Mouse (Mus musculus): ENCODE results near the gene Vstm4. TPM values are rescaled to one million over a fixed set of nuclear protein-coding genes. Genes with fewer than 3 reads are reported as not detected.
A peak's percentile ranks its signal among the peaks of the same experiment; 100 is the strongest.

Vstm4 gene
- total RNA-seq, 2 experiments from 2014 or later, result 1.7 to 3.3 TPM

- intact Hi-C loops (cut with DNase I), result no loop called here
- no peak overlapping the region for H3K27ac ChIP-seq
- DNase-seq, result no peak
- TF ChIP-seq CTCF (IDR thresholded peaks at IDR 0.05), result no peak
- H3K4me3 ChIP-seq, result no peak overlapping the region
Measured at GRCm38 (mm10) chr14:32917919-32918318, 61.4 kb downstream of the Vstm4 start.

- no peak for DNase-seq
- no peak overlapping the region for H3K4me3 ChIP-seq
- intact Hi-C loops (cut with DNase I), result no loop called here
- no peak for TF ChIP-seq CTCF (IDR thresholded peaks at IDR 0.05)
- no peak overlapping the region for H3K27ac ChIP-seq
Measured at GRCm38 (mm10) chr14:32923871-32924270, 67.3 kb downstream of the Vstm4 start.

- no peak for TF ChIP-seq CTCF (IDR thresholded peaks at IDR 0.05)
- H3K27ac ChIP-seq, result no peak overlapping the region
- intact Hi-C loops (cut with DNase I), result no loop called here
- DNase-seq, result no peak
- no peak overlapping the region for H3K4me3 ChIP-seq
Measured at GRCm38 (mm10) chr14:32931709-32932108, 75.2 kb downstream of the Vstm4 start.

GRCm38 (mm10) chr14:32932220-32932619 lies 75.7 kb downstream of the Vstm4 start:
- no peak overlapping the region for H3K4me3 ChIP-seq
- no peak for TF ChIP-seq CTCF (IDR thresholded peaks at IDR 0.05)
- H3K27ac ChIP-seq, result peak overlapping the region; percentile 24; the same call in 1 of the 2 replicates
- intact Hi-C loops (cut with DNase I), result no loop called here
- no peak for DNase-seq

GRCm38 (mm10) chr14:32934064-32934463 lies 77.5 kb downstream of the Vstm4 start:
- TF ChIP-seq CTCF (IDR thresholded peaks at IDR 0.05), result no peak
- DNase-seq, result no peak
- intact Hi-C loops (cut with DNase I), result no loop called here
- Histone ChIP-seq H3K27ac (no peak overlapping the region), H3K4me3 (no peak overlapping the region)

- no peak overlapping the region for H3K4me3 ChIP-seq
- DNase-seq, result no peak
- no peak overlapping the region for H3K27ac ChIP-seq
- no peak for TF ChIP-seq CTCF (IDR thresholded peaks at IDR 0.05)
- intact Hi-C loops (cut with DNase I), result no loop called here
Measured at GRCm38 (mm10) chr14:32939217-32939616, 82.7 kb downstream of the Vstm4 start.

- DNase-seq, result peak; percentile 49
- intact Hi-C loops (cut with DNase I), result no loop called here
Measured at GRCm38 (mm10) chr14:32947512-32947911, 91.0 kb downstream of the Vstm4 start.

GRCm38 (mm10) chr14:32950312-32951301 lies 94.1 kb downstream of the Vstm4 start:
- TF ChIP-seq CTCF (IDR thresholded peaks at IDR 0.05), result no peak
- Histone ChIP-seq H3K4me3 (peak overlapping the region; percentile 13; the same call in 1 of the 2 replicates), H3K27ac (peak overlapping the region; percentile 67)
- peak; percentile 78 for DNase-seq
- intact Hi-C loops (cut with DNase I), result no loop called here

More at GRCm38 (mm10) chr14:32947512-32947911, 91.0 kb downstream of the Vstm4 start:
- Histone ChIP-seq H3K27ac (peak overlapping the region; percentile 88), H3K4me3 (no peak overlapping the region)
- TF ChIP-seq CTCF (IDR thresholded peaks at IDR 0.05), result no peak

- TF ChIP-seq CTCF (IDR thresholded peaks at IDR 0.05), result no peak
- no peak overlapping the region for H3K27ac ChIP-seq
- no peak overlapping the region for H3K4me3 ChIP-seq
- intact Hi-C loops (cut with DNase I), result no loop called here
- DNase-seq, result peak; percentile 57
Measured at GRCm38 (mm10) chr14:32956486-32956885, 99.9 kb downstream of the Vstm4 start.

- intact Hi-C loops (cut with DNase I), result no loop called here
- no peak for TF ChIP-seq CTCF (IDR thresholded peaks at IDR 0.05)
- Histone ChIP-seq H3K4me3 (no peak overlapping the region), H3K27ac (no peak overlapping the region)
- DNase-seq, result no peak
Measured at GRCm38 (mm10) chr14:32958671-32959070, 102.1 kb downstream of the Vstm4 start.

GRCm38 (mm10) chr14:32960481-32960880 lies 103.9 kb downstream of the Vstm4 start:
- peak; percentile 92 for TF ChIP-seq CTCF (IDR thresholded peaks at IDR 0.05)
- intact Hi-C loops (cut with DNase I), result loop anchor here (1.0 to 5.0 kb wide), 3 partner anchors 103 to 348 kb away; partner anchors contain the start of gene Vstm4
- no peak overlapping the region for H3K27ac ChIP-seq
- H3K4me3 ChIP-seq, result no peak overlapping the region
- peak; percentile 76 for DNase-seq

GRCm38 (mm10) chr14:32964742-32965141 lies 108.2 kb downstream of the Vstm4 start:
- no peak for TF ChIP-seq CTCF (IDR thresholded peaks at IDR 0.05)
- intact Hi-C loops (cut with DNase I), result loop anchor here (5.0 kb wide), 2 partner anchors 107 to 352 kb away; partner anchors contain the start of gene Vstm4
- no peak for DNase-seq
- Histone ChIP-seq H3K4me3 (no peak overlapping the region), H3K27ac (no peak overlapping the region)

- intact Hi-C loops (cut with DNase I), result no loop called here
- no peak overlapping the region for H3K27ac ChIP-seq
- DNase-seq, result no peak
- no peak for TF ChIP-seq CTCF (IDR thresholded peaks at IDR 0.05)
- H3K4me3 ChIP-seq, result no peak overlapping the region
Measured at GRCm38 (mm10) chr14:32970700-32971099, 114.1 kb downstream of the Vstm4 start.

Data from gastrocnemius, adult 2 months (tissue).